Mouse (Mus musculus) kidney, adult 2 months (tissue): ENCODE results near the gene 4930544D05Rik.

Experiments
- CTCF ChIP-seq: fragments of 200-500 bp; conservative IDR thresholded peaks from 2 replicates; pipeline ENCODE4 v1.5.1; 2011; ENCODE audit warnings: low read depth, mild to moderate bottlenecking, control low read depth, low read length, moderate library complexity, mixed read lengths; ENCODE audit not compliant: insufficient read depth, insufficient read length
- POLR2A ChIP-seq: fragments of 200-500 bp; IDR thresholded peaks from one replicate; pipeline ENCODE4 v1.6.1; 2011; ENCODE audit warnings: low read depth, low read length, control low read depth

- no peak for TF ChIP-seq CTCF
- no peak for TF ChIP-seq POLR2A
Observed at GRCm38 (mm10) chr11:70571641-70572040, 44.0 kb upstream of the 4930544D05Rik start.
